Mouse (Mus musculus) cerebellum, postnatal 10 days (tissue): ENCODE data around the gene Mrps21.
A peak's percentile ranks its signal among the peaks of the same experiment; 100 is the strongest.
"Not testable (repeated sequence)": the region's sequence is repeated elsewhere in the genome, so short reads cannot be mapped to it uniquely, and the experiment has no call there.

Experiments used
- DNase-seq, 2 experiments: peaks; one replicate each; pipeline ENCODE4 v3.0.0; 2021; ENCODE audit warnings: mixed read lengths in 2 of 2

The Mrps21 gene

DNA sequence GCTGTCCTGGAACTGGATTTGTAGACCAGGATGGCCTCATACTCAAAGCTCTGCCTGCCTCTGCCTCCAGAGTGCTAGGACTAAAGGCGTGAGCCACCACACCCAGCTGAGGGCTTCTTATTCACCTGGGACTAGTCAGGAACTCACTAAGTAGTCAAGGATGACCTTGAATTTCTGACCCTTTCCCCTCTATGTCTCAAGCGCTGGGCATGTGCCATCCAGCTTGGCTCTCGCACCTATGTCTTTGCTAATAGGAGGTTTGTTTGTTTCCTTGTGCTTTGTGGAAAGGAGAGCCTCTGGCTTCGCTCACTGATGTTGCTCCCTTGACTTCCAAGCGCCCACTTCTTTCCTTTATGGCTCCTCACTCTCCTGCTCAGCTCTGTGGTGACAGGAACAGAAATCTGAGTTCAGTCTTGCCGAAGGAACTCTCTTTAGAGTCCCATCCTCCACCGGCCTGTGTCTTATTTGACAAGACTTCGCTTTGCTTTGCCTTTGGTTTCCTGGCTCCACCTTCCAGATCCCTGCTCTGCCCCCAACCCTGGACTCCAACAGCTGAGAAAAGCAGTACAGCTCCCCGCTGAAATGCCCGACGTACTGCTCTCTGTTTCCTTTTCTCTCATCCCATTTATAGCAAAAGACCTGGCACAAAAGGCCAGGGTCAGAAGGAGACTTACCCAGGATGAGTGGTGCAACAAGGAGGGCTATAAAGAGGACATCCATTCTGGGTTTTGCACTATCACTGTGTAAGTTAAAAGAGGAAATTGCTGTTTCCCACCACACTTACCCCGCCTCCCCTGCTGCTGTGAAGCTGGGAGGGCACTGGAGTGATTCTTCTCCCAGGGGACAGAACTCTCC, 20.1 kb upstream of the Mrps21 start, which contains the start of gene BC028528:
BC028528 (minus strand) TSS at position 795 of the 855 bp plus-strand sequence.
- no peak for DNase-seq

GRCm38 (mm10) chr3:95889664-95890063, 18.3 kb upstream of the Mrps21 start:
- no peak for DNase-seq

GRCm38 (mm10) chr3:95887596-95887995, 16.3 kb upstream of the Mrps21 start:
- no peak for DNase-seq

GRCm38 (mm10) chr3:95884400-95884799, 13.1 kb upstream of the Mrps21 start:
- DNase-seq: no peak

DNA sequence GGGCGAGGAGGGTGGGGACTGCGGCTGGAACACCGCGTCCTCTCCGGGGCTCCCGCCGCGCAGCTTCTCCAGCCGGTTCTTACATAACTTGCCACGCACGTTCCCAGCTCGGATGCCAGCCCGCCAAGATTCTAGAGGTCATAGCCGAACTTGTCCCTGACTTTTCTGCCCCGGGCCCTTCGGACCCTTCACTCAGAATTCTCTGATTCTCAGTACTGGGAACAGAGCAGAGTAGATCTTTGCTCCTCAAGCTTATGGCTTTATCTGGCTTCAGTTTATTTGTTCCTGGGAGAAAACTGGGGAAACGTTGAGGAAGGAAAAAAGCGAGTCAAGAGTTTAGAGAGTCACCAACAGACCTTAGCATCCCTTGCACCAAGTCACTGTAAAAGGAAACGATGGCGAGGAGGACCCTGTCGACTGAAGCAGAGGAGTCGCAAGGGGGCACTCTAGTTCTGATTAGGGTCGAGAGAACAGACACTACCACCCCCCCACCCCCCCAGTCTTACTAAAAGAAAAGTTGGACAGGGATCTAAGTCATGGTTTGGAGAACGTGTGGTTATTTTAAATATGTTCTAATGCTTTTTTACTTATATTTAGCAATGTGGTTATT, 11.6 kb upstream of the Mrps21 start:
- DNase-seq: peak; percentile 86 to 87

DNA sequence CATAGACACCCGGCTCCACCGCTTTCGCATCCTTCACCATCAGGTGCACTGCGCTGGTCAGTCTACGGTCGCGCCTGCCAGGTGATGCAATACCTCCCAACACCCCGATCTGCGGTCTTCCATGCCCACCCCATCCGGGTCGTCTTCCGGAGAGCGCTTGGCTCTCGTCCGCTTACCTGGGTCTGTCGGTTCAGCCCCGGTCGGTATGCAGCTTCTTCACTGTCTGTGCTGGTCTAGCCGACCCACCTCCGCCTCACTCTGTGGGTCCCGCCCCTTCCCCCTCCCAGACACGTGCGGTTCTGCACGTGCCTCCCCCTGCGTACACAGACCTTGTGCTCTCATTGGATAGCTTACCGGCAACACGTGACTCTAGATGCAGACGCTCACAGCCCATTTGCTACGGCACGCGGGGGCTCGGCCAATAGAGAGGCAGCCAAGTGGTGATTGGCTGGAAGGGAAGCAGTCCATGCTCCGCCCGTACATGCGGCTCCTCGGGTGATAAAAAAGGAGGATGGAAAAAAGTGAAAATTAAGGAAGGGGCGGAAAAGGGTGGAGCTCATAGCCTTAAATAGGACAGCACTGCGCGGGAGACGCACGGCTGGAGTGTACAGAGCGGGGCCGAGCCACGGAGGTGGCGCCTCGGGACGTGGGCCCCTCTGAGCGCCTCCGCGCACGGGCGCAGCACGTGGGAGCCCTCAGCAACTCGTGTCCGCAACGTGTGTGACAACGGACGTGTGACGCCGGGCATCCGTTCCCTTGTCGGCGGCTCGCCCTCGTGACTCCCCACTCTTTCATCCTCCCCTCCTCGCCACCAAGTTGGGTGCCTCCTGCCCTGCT, 10.9 kb upstream of the Mrps21 start, which contains the start of gene Ciart:
Ciart (minus strand) TSS at position 273 of the 837 bp plus-strand sequence.
- DNase-seq: peak; percentile 97

DNA sequence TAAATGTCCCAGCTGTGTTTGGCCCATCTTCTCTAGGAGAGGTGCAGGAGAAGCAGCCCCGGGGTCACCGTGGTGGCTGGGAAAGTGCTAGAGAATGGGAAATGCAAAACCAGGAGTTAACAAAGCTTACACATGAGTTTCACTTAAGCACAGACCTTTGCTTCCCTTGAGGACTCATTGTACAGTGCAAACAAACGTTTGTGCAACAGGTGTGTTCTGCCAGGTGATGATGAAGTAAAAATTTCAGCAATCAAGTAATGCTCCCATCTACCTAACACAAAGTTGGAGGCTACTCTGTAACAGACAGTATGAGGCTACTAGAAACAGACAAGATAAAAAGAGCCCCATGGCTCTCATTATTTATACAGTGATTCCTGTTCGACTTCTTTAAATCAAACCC, 7.7 kb upstream of the Mrps21 start:
- DNase-seq: no peak

DNA sequence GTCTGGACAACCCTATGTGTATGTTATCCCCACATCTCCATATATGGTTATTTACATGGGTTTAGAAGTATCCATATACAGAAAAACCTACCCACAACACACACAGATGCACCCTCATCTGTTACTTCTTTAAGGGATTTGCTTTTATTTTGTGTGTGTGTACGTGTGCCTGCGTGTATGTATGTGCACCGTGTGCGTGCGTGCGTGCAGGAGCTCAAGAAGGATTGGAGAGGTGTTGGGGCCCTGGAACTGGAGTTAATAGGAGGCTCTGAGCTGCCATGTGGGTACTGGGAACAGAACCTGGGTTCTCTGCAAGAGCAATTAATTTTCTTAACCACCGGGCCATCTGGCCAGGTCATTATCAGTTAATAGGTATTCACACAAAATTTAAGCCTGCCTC, 729 bp upstream of the Mrps21 start:
- DNase-seq: no peak

GRCm38 (mm10) chr3:95870976-95871375, 343 bp downstream of the Mrps21 start:
- no peak for DNase-seq

DNA sequence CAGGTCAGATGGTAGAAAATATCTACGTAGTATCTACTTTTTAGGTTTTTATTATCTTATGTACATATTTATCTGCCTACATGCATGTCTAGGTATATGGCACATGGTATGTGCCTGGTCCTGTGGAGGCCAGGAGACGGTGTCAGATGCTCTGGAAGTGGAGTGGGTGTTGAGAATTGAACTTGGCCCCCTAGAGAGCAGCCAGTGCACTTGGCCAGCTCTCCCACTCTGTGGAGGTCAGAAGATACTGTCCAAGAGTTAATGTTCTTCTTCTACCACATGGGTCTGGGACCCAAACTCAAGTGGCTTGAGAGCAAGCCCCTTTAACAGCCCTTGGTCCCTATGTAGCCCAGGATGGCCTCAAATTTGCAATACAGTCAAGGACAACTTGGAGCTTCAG, 3.9 kb downstream of the Mrps21 start:
- no peak for DNase-seq

DNA sequence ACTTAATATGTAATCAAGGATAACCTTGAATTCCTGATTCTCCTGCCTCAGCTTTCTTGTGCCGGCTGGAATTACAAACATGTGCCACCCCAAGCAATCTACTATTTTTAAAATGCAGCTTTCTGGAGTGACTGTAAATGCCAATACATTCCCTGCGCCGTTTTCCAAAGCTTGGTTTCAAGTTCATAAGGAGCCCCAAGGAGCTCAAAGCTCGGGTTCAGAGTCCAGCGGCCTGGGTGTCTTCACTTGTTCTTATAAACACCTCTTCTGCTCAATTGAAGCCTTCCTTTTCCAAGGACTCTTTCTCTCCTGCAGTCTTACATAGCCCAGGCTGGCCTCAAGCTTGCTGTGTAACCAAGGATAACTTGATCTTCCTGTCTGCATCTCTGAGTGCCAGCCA, 5.2 kb downstream of the Mrps21 start:
- DNase-seq: no peak

DNA sequence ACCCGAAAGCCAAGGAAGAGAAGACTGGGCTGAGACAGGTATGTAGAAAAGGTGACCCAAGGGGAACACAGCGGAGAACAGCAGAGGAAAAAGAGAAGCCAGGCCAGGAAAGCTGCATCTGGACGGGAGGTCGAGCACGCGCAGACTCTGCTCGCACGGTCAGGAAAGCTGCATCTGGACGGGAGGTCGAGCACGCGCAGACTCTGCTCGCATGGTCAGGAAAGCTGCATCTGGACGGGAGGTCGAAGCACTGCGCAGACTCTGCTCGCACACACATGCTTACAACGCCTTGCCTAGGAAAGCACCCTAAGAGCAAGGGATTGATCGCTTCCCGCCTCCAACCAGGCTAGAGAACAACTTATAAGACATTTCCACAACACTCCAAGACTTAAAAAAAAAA, 5.7 kb downstream of the Mrps21 start:
- DNase-seq: no peak

DNA sequence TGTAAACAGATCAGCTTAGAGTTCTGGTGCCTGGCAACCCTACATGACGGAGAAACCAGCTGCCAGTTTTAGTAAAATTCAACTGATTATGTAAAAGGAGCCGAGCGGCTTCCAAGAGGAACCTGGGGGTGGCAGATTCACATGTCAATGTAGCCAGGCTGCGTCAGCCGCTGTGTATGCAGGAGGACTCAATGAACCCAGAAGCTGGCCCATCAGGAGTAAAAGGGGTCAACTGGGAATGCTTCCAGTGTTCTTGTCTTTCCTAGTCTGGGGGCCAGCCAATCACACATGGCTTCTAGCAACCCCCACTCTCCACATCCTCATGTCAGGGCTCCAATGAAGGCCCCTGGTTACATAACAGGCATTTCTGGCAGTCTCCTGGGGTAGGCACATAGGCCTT, 6.3 kb downstream of the Mrps21 start:
- no peak for DNase-seq

DNA sequence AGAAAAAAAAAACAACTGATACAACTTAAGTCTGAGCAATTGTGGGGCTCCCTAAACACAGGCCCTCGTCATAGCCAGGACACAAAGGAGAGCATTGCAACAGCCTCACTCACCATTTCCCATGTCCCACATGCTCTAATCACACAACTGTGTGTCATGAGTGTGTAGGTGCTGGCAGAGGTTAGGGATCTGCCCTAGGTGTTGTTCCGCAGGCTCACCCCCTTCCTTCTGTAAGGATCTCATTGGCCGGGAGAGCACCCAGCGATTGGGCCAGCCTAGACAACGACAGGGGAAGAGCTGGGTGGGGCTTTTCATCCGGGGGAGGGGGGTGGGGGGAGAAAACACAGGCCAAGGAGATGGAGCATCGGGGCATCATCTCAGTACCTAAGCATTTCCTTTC, 7.7 kb downstream of the Mrps21 start:
- no peak for DNase-seq

- DNase-seq: peak; percentile 87 to 94
Measured at GRCm38 (mm10) chr3:95861796-95862195, 9.5 kb downstream of the Mrps21 start.

- peak in 1 of 2 experiments; percentile 43 for DNase-seq
Measured at GRCm38 (mm10) chr3:95861216-95861615, 10.1 kb downstream of the Mrps21 start.

GRCm38 (mm10) chr3:95860323-95860722, 11.0 kb downstream of the Mrps21 start:
- no peak for DNase-seq

- DNase-seq: not testable (repeated sequence)
Measured at GRCm38 (mm10) chr3:95858278-95858677, 13.0 kb downstream of the Mrps21 start.

DNA sequence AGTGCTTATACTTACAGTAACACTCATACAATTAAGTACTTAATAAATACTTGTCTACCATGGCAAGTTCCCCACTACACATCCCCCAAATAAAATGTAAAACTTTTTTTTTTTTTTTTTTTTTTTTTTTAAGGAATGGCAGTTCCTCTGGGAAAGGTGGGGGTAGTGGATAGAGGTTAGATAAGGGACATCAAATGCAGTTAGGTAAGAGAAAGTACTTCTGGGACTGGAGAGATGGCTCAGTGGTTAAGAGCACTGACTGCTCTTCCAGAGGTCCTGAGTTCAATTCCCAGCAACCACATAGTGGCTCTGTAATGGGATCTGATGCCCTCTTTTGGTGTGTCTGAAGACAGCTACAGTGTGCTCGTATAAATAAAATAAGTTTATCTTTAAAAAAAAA, 14.3 kb downstream of the Mrps21 start:
- DNase-seq: not testable (repeated sequence)

- no peak for DNase-seq
Measured at GRCm38 (mm10) chr3:95856115-95856514, 15.2 kb downstream of the Mrps21 start.

- DNase-seq: peak; percentile 96 to 97
Measured at GRCm38 (mm10) chr3:95855502-95856089, 15.7 kb downstream of the Mrps21 start, which contains the start of gene Prpf3. TSS of gene Prpf3 (minus strand) at chr3:95855885.

GRCm38 (mm10) chr3:95851317-95851716, 20.0 kb downstream of the Mrps21 start:
- DNase-seq: no peak

GRCm38 (mm10) chr3:95850611-95851010, 20.7 kb downstream of the Mrps21 start:
- no peak for DNase-seq
